Mouse (Mus musculus): ENCODE data around the gene Elf4.

- no peak; the same call in 1 of the 2 replicates for TF ChIP-seq CTCF (IDR thresholded peaks at IDR 0.05; ENCODE audit: control insufficient read depth, insufficient read depth, low read length)
- TF ChIP-seq POLR2A (IDR thresholded peaks at IDR 0.05; ENCODE audit: borderline replicate concordance, control insufficient read depth, low read depth, low read length), result no peak
Observed at GRCm38 (mm10) chrX:48422986-48423385, 39.9 kb downstream of the Elf4 start.
